Mouse (Mus musculus) frontal cortex, postnatal 36 days (tissue): ENCODE results near the gene Sh3gl2.

ENCODE experiments used
- DNase-seq, 2 experiments: peaks; one replicate each; pipeline ENCODE4 v3.0.0; 2022; ENCODE audit warnings: low spot score in 2 of 2

The Sh3gl2 gene

DNA sequence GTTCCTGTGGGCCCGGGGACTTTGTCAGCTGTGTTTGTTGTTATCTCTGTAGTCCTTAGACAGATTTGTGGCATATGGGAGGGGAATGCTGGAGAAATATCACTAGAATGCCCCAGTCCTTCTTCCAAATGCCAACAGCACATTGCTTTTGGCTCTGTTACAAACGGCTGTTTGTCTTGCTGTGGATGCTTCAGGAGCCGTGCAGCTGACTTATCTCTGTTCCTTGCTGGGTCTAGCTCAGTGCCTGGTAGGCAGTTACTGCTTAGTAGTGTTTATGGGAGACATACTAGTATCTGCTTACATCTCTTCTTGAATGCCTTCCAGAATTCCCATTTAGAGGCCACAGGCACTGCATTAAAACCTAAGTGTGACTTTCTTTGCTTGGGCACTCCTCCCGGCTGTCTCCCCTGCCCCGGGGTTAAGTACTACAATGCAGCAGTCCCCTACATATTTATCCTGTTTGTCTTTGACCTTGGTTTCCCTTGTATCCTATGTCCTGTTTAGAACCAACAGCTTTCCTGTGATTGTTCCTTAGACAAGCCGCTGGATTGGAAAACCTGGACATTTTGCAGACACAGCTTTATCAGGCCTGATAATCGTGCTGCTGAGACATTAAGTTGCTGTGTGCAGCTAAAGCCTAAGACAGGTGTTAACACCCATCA, 101.1 kb downstream of the Sh3gl2 start:
- DNase-seq = no peak

DNA sequence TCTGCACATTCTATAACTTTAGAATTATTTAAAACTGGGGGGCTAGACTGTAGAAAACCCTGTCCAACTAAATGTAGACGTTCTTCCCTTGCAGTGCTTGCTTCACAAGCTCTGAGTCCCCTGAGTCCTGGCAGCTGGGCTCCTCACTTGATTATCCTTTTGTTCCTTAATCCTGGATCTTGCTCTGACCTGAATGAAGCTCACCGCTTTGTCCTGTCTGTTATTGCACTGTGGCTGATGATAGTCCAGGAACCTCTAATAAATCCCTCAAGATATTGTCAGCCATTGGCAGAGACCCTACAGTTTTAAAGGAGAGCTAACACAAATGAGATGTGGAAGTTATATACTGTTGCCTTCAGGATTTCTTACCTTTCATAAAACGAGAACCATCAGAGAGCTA, 114.2 kb downstream of the Sh3gl2 start:
- no peak for DNase-seq

DNA sequence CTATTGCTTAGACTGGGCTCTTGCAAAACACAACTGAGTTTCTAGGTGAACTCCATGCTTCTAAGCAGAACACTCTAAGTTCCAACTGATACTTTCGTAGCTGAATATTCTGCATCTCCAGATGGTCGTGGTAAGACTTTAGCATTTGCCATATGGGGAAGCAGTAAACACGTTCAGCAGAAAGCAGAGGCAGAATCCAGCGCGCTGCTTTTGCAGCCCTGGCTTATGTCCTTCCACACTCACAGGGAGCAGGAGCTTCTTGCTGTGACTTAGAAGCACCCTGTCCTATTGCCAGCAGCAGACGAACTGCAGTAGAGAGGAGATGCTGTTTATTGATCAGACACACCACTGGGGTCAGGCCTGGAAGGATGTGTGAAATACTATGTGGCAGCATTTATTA, 120.5 kb downstream of the Sh3gl2 start:
- DNase-seq = peak; percentile 68 to 83

GRCm38 (mm10) chr4:85326052-85326451, 121.1 kb downstream of the Sh3gl2 start:
- DNase-seq = no peak

- peak in 1 of 2 experiments; percentile 74 for DNase-seq
Measured at GRCm38 (mm10) chr4:85334688-85335200, 129.8 kb downstream of the Sh3gl2 start.

GRCm38 (mm10) chr4:85336356-85336755, 131.4 kb downstream of the Sh3gl2 start:
- DNase-seq = no peak

GRCm38 (mm10) chr4:85339126-85339525, 134.2 kb downstream of the Sh3gl2 start:
- no peak for DNase-seq

- DNase-seq = no peak
Measured at GRCm38 (mm10) chr4:85340686-85341085, 135.8 kb downstream of the Sh3gl2 start.

DNA sequence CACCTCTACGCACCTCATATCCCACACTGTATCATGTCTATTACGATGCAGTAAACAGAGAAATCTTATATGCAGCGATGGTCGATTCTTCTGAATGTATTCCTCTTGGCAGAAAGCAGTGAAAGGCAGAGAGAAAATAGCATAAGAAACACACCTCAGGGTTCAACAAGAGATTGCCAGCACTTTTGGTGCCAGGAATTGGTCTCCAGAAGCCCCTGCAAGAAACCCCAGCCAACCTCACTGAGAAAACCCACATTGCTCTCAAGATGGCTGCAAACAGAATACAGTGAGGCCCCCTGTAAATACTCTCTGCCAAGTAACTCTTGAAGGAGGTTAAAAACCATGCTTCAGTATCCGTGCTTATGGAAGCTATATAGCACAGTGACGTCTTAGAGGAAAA, 141.0 kb downstream of the Sh3gl2 start:
- no peak for DNase-seq

GRCm38 (mm10) chr4:85348079-85348643, 143.2 kb downstream of the Sh3gl2 start:
- no peak for DNase-seq

GRCm38 (mm10) chr4:85362661-85363060, 157.7 kb downstream of the Sh3gl2 start:
- no peak for DNase-seq

DNA sequence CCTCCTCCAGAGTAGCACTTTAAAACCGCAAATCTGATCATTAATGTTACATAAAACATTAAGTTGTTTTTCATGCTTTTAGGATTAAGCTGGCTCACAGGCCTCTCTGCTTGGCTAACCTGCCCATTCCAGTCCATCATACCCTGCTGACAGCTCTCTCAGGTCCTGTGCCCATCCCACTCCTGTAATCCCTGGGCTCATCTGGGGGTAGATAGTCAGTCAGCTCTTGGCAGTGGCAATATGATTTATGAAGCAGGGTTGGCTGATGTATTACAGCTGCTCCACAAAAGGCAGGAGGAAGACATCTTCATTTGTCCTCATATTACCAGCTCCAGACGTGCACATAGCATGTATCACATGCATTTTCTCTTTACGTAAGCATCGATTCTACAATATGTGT, 158.3 kb downstream of the Sh3gl2 start:
- no peak for DNase-seq

DNA sequence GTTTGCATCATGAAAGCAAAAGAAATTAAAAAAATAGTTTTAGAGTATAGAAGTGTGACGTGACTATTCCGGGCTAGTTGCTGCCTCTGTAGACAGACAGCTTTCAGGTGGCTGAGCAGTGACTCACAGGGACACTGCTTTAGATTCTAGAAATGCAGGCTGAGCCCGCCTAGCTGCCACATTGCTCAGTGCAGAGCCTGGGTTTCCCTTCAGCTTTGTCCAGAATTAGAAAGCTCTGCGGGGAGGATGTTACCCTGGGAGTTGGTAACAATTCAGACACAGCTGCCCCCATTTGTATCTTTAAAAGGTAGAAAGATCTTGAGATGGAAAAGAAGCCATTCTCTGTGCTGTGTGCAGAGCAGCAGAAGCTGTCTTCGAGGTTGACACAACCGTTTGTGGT, 166.1 kb downstream of the Sh3gl2 start:
- DNase-seq = peak; percentile 58 to 75

GRCm38 (mm10) chr4:85374801-85375200, 169.9 kb downstream of the Sh3gl2 start:
- DNase-seq = no peak

DNA sequence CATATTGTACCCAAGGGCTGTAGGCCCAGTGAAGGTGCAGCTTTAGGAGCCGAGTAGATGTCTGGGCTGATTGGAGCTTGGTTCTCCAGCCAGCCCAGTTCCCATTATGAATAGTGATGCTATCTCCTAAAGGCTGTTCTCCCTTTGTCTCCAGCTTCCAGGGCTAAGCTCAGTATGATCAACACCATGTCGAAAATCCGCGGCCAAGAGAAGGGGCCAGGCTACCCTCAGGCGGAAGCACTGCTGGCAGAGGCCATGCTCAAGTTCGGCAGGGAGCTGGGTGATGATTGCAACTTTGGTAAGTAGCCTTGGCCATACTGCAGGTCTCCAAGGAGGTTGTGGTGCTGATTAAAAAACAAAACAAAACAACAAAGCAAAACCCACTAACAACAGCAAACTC, 171.3 kb downstream of the Sh3gl2 start:
- DNase-seq = no peak

- no peak for DNase-seq
Measured at GRCm38 (mm10) chr4:85376610-85377009, 171.7 kb downstream of the Sh3gl2 start.

DNA sequence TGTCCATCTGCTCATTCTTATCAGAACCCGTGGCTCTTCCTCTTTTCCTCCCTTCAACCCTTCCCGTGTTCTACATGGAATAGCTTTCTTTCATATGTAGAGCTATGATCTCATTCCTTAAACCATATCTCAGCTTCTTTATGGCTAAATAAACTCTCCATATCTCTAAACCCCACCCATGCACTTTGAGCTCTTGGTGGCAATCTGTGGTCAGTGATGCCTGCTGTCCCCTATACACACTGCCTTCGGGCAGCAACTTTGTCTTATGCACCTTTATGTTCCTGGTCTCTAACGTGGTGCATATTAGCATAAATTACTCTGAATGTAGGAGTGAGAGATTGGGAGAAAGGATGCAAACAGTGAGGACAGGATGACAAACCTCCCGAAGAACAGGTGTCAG, 180.3 kb downstream of the Sh3gl2 start:
- DNase-seq = no peak

GRCm38 (mm10) chr4:85387676-85388075, 182.8 kb downstream of the Sh3gl2 start:
- DNase-seq = no peak

GRCm38 (mm10) chr4:85391795-85392194, 186.9 kb downstream of the Sh3gl2 start:
- DNase-seq = no peak

- no peak for DNase-seq
Measured at GRCm38 (mm10) chr4:85398765-85399164, 193.8 kb downstream of the Sh3gl2 start.

DNA sequence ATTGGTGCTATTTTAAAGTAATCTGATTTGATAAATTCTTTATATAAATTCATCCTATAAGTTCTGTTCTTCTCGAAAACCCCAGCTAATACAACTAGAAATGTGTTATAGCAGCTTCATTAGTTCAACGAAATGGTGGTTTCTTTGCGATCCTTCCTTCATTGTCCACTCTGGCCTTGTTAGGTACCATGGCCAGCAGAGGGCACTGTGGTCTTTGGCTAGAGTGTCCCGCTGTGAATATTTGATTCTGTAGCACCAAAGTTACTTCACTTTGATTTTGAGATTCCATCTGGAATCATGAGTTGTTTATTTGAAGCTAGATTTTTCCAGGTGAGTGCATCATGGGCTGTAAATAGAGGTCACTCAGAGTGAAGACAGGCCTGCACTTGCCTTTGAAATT, 197.9 kb downstream of the Sh3gl2 start:
- peak; percentile 54 to 59 for DNase-seq

DNA sequence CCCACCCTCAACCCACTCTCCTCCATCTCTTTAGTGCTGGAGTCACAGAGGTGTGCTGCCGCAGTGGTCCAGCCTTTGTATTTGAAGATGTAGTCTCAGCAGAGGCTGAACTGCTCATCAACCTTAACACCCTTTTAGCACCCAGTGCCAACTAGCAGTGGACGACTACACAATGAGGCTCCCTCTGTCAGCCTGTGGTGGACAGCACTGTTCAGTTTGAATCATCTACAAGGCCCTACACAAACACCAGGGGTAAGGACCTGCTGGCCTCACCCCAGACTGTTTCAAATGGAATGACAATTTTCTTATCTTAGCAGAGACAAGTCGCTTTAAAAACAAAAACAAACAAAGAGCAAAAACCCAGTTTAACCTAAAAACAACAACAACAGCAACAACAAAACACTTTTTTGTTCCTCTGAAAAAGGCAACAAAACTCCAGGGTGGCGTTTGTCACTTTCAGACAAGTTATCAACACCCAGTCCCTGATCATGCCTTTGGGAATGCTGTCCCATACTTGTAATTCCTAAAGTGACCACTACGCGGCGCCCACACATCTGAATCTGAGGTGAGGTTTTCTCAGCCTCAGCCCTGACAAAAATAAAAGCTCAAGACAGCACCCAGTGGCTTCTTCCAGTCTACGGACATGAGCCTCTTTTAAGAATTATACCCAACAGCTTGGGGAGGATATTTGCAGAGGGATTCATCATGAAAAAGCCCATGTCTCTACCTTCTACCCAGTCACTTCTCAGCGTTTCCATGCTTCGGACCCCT, 199.7 kb downstream of the Sh3gl2 start:
- peak; percentile 59 to 63 for DNase-seq

DNA sequence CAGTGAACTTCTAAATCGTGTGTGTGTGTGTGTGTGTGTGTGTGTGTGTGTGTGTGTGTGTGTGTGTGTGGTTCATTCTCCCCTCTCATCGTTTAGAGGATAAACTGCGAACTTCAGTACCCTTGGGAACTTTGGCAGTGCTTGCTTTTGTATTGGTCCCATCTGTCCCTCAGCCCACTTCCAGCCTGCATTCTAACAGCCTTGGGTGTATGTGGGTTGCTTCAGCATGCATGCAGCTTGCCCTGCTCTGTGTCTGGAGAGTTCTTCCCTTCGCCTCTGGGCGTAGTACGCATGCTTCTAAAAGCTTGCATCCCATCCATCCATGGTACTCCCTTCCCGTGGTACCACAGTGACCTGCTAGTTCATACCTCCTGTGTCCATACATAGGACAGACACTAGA, 200.3 kb downstream of the Sh3gl2 start:
- no peak for DNase-seq
